Mouse (Mus musculus): ENCODE data around the gene Lhx2.

DNA sequence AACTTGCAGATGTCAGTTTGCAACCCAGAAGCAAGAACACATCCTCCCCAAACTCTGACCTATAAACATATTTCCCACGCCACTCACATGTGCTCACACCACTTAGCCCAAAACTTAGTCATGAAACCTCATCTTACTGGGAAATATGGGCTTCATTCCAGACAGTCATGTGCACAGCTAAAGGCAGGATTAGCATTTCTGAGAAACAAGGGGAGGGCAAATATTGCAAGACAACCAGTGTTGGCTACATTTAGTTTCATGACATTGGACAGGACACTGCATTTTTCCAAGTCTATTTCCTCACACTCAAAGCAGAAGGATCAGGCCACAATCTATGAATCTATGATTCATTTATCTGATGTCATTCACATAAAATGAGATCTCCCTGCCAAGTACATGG, 47.6 kb upstream of the Lhx2 start:
- TF ChIP-seq POLR2A (IDR thresholded peaks at IDR 0.05; ENCODE audit: insufficient read length, low read depth) (no peak), POLR2AphosphoS2 (IDR thresholded peaks at IDR 0.05; ENCODE audit: insufficient read length, low read depth) (no peak), E2F4 (IDR thresholded peaks at IDR 0.05; ENCODE audit: insufficient read depth) (no peak)
